Mouse (Mus musculus) MEL (cell line): ENCODE results near the gene Cav2. TPM values are rescaled to one million over a fixed set of nuclear protein-coding genes. Genes with fewer than 3 reads are reported as not detected.

Experiments
- DNase-seq: peaks from one replicate; pipeline ENCODE4 v3.0.0; 2011; ENCODE audit warnings: low read depth, low spot score
- H3K27ac ChIP-seq: 2 replicates; pipeline ENCODE4 v1.5.1; 2012; ENCODE audit warnings: low read depth, mild to moderate bottlenecking, control low read depth, low read length, moderate library complexity; ENCODE audit not compliant: control insufficient read depth
- H3K27me3 ChIP-seq, 2 experiments: fragments of 150-350 bp in 1 of 2; sonication (generic) in 1 of 2; 2 replicates each; pipeline ENCODE4 v1.6.1; 2012; ENCODE audit warnings: low read length in 2 of 2, mild to moderate bottlenecking in 2 of 2, improper control_type of control experiment in 1 of 2, moderate library complexity in 1 of 2; ENCODE audit not compliant: insufficient read depth in 2 of 2, control insufficient read depth in 1 of 2
- H3K36me3 ChIP-seq, 2 experiments: 2 replicates each; pipeline ENCODE4 v1.6.1; 2012 to 2014; ENCODE audit warnings: low read length in 2 of 2, improper control_type of control experiment in 1 of 2, inconsistent platforms in 1 of 2, mild to moderate bottlenecking in 1 of 2; ENCODE audit not compliant: insufficient read depth in 2 of 2, control insufficient read depth in 1 of 2
- H3K4me1 ChIP-seq, 2 experiments: fragments of 150-350 bp in 1 of 2; sonication (generic) in 1 of 2; 2 replicates each; pipeline ENCODE4 v1.6.1; 2012; ENCODE audit warnings: low read length in 2 of 2, improper control_type of control experiment in 1 of 2, mild to moderate bottlenecking in 1 of 2; ENCODE audit not compliant: insufficient read depth in 2 of 2, control insufficient read depth in 1 of 2
- H3K4me3 ChIP-seq, 2 experiments: fragments of 150-350 bp in 1 of 2; sonication (generic) in 1 of 2; 2 replicates each; pipeline ENCODE4 v1.5.1; 2012; ENCODE audit warnings: low read depth in 2 of 2, low read length in 2 of 2, mild to moderate bottlenecking in 2 of 2, moderate library complexity in 2 of 2, control low read depth in 1 of 2, improper control_type of control experiment in 1 of 2; ENCODE audit not compliant: control insufficient read depth in 1 of 2, insufficient read depth in 1 of 2
- H3K79me2 ChIP-seq: 2 replicates; pipeline ENCODE4 v1.6.1; 2012; ENCODE audit warnings: mild to moderate bottlenecking, low read length, moderate library complexity; ENCODE audit not compliant: control insufficient read depth, poor library complexity, insufficient read depth
- H3K9ac ChIP-seq: 2 replicates; pipeline ENCODE4 v1.6.1; 2012; ENCODE audit warnings: low read depth, mild to moderate bottlenecking, control low read depth, low read length, moderate library complexity; ENCODE audit not compliant: control insufficient read depth, poor library complexity, severe bottlenecking
- H3K9me3 ChIP-seq: fragments of 150-350 bp; sonication (generic); replicated peaks from 2 replicates; pipeline ENCODE4 v1.6.1; 2012; ENCODE audit warnings: mild to moderate bottlenecking, low read length, improper control_type of control experiment, moderate library complexity; ENCODE audit not compliant: insufficient read depth
- CHD2 ChIP-seq: IDR thresholded peaks from 2 replicates; pipeline ENCODE4 v1.6.1; 2011; ENCODE audit warnings: low read length, improper control_type of control experiment
- CTCF ChIP-seq, 3 experiments: IDR thresholded peaks in 2 of 3; conservative IDR thresholded peaks in 1 of 3; 2 replicates each; pipeline ENCODE4 v1.5.1; 2011 to 2012; ENCODE audit warnings: low read length in 3 of 3, low read depth in 2 of 3, mild to moderate bottlenecking in 2 of 3, improper control_type of control experiment in 1 of 3, inconsistent platforms in 1 of 3, mixed read lengths in 1 of 3, moderate library complexity in 1 of 3; ENCODE audit not compliant: control insufficient read depth in 1 of 3, insufficient read depth in 1 of 3, poor library complexity in 1 of 3, severe bottlenecking in 1 of 3
- E2F4 ChIP-seq: IDR thresholded peaks from 2 replicates; pipeline ENCODE4 v1.6.1; 2011; ENCODE audit warnings: low read depth, low read length, improper control_type of control experiment, borderline replicate concordance
- ELF1 ChIP-seq: IDR thresholded peaks from 2 replicates; pipeline ENCODE4 v1.6.1; 2014; ENCODE audit warnings: low read depth, mild to moderate bottlenecking, inconsistent platforms, low read length, improper control_type of control experiment, moderate library complexity
- EP300 ChIP-seq, 2 experiments: IDR thresholded peaks; 2 replicates each; pipeline ENCODE4 v1.6.1; 2011; ENCODE audit warnings: improper control_type of control experiment in 2 of 2, low read length in 2 of 2, low read depth in 1 of 2, mild to moderate bottlenecking in 1 of 2
- ETS1 ChIP-seq: IDR thresholded peaks from 2 replicates; pipeline ENCODE4 v1.6.1; 2012; ENCODE audit warnings: low read depth, mild to moderate bottlenecking, inconsistent platforms, low read length, improper control_type of control experiment, moderate library complexity
- GATA1 ChIP-seq: IDR thresholded peaks from 2 replicates; pipeline ENCODE4 v1.6.1; 2011; ENCODE audit warnings: low read depth, low read length, improper control_type of control experiment
- JUND ChIP-seq: IDR thresholded peaks from 2 replicates; pipeline ENCODE4 v1.6.1; 2011; ENCODE audit warnings: low read depth, mild to moderate bottlenecking, improper control_type of control experiment, low read length
- MAFK ChIP-seq: IDR thresholded peaks from 2 replicates; pipeline ENCODE4 v1.6.1; 2011; ENCODE audit warnings: low read depth, mild to moderate bottlenecking, low read length, improper control_type of control experiment, borderline replicate concordance
- MAX ChIP-seq: IDR thresholded peaks from 2 replicates; pipeline ENCODE4 v1.6.1; 2011; ENCODE audit warnings: low read length, improper control_type of control experiment
- MEF2A ChIP-seq: IDR thresholded peaks from 2 replicates; pipeline ENCODE4 v1.6.1; 2014; ENCODE audit warnings: low read depth, mild to moderate bottlenecking, inconsistent platforms, low read length, improper control_type of control experiment; ENCODE audit not compliant: poor library complexity, insufficient replicate concordance, severe bottlenecking; ENCODE audit errors: extremely low read depth
- MXI1 ChIP-seq: IDR thresholded peaks from 2 replicates; pipeline ENCODE4 v1.6.1; 2011; ENCODE audit warnings: mild to moderate bottlenecking, low read depth, low read length, improper control_type of control experiment
- MYC ChIP-seq: IDR thresholded peaks from 2 replicates; pipeline ENCODE4 v1.6.1; 2011; ENCODE audit warnings: low read depth, mild to moderate bottlenecking, low read length, improper control_type of control experiment, moderate library complexity
- POLR2A ChIP-seq, 2 experiments: IDR thresholded peaks; 2 replicates each; pipeline ENCODE4 v1.6.1; 2011 to 2012; ENCODE audit warnings: low read length in 2 of 2, mild to moderate bottlenecking in 2 of 2, control low read depth in 1 of 2, improper control_type of control experiment in 1 of 2, low read depth in 1 of 2, moderate library complexity in 1 of 2; ENCODE audit not compliant: control insufficient read depth in 1 of 2, insufficient read depth in 1 of 2, poor library complexity in 1 of 2
- POLR2AphosphoS5 ChIP-seq: IDR thresholded peaks from 2 replicates; pipeline ENCODE4 v1.6.1; 2012; ENCODE audit warnings: low read depth, borderline replicate concordance, mild to moderate bottlenecking, inconsistent platforms, low read length, moderate library complexity, mixed read lengths
- SMC3 ChIP-seq: IDR thresholded peaks from 2 replicates; pipeline ENCODE4 v1.6.1; 2011; ENCODE audit warnings: low read depth, low read length, improper control_type of control experiment
- TAL1 ChIP-seq: IDR thresholded peaks from 2 replicates; pipeline ENCODE4 v1.6.1; 2012; ENCODE audit warnings: mild to moderate bottlenecking, inconsistent platforms, low read length, moderate library complexity, mixed read lengths
- TCF12 ChIP-seq: IDR thresholded peaks from 2 replicates; pipeline ENCODE4 v1.6.1; 2014; ENCODE audit warnings: low read depth, mild to moderate bottlenecking, inconsistent platforms, low read length, improper control_type of control experiment, moderate library complexity
- USF1 ChIP-seq: IDR thresholded peaks from 2 replicates; pipeline ENCODE4 v1.6.1; 2014; ENCODE audit warnings: low read depth, mild to moderate bottlenecking, inconsistent platforms, low read length, improper control_type of control experiment, moderate library complexity
- ZC3H11A ChIP-seq: IDR thresholded peaks from 2 replicates; pipeline ENCODE4 v1.6.1; 2012; ENCODE audit warnings: low read depth, mild to moderate bottlenecking, inconsistent platforms, low read length, improper control_type of control experiment
- ZKSCAN1 ChIP-seq: IDR thresholded peaks from 2 replicates; pipeline ENCODE4 v1.6.1; 2012; ENCODE audit warnings: low read depth, mild to moderate bottlenecking, inconsistent platforms, low read length, improper control_type of control experiment, moderate library complexity
- ZMIZ1 ChIP-seq: IDR thresholded peaks from 2 replicates; pipeline ENCODE4 v1.6.1; 2012; ENCODE audit warnings: low read depth, mild to moderate bottlenecking, inconsistent platforms, low read length, improper control_type of control experiment, moderate library complexity
- ZNF384 ChIP-seq: IDR thresholded peaks from 2 replicates; pipeline ENCODE4 v1.6.1; 2012; ENCODE audit warnings: low read depth, mild to moderate bottlenecking, inconsistent platforms, low read length, improper control_type of control experiment
- polyA plus RNA-seq, 2 experiments: library from polyadenylated mRNA; stranded (reverse) in 1 of 2; unstranded in 1 of 2; fragments of >175 nt in 1 of 2; fragments of >200 nt in 1 of 2; gene quantifications; 2 replicates each; pipeline versions ENCODE4 v1.2.1 to v1.2.4; 2012; ENCODE audit warnings: low replicate concordance in 2 of 2, low read depth in 1 of 2; ENCODE audit not compliant: insufficient read length in 2 of 2, insufficient read depth in 1 of 2, missing spikeins in 1 of 2
- total RNA-seq: library from RNA; depleted of rRNA; stranded (reverse); fragments of 300-350 nt; gene quantifications from 2 replicates; pipeline ENCODE4 v1.2.3, GENCODE M21; 2012

Cav2 gene
- total and polyA plus RNA-seq, 3 experiments, result not detected

- Histone ChIP-seq H3K27me3 (no peaks in the 10 kb centered on the region), H3K9me3 (no peaks in the 10 kb centered on the region)
- no peak for TF ChIP-seq TCF12
- TF ChIP-seq, all 39 proteins: peak for 0
- H3K36me3 ChIP-seq, result no peaks in the 10 kb centered on the region
- H3K4me1 ChIP-seq, result no peaks in the 10 kb centered on the region
- H3K9ac ChIP-seq, result no peak overlapping the region
- H3K4me3 ChIP-seq, result no peak overlapping the region
- no peaks in the 10 kb centered on the region for H3K79me2 ChIP-seq
- no peak for DNase-seq
- no peak overlapping the region for H3K27ac ChIP-seq
These were observed 35.5 kb downstream of the Cav2 start for GRCm38 (mm10) chr6:17316294-17317166.

GRCm38 (mm10) chr6:17317167-17317524 lies 36.2 kb downstream of the Cav2 start:
- no peaks in the 10 kb centered on the region for H3K27me3 ChIP-seq
- no peak for TF ChIP-seq GATA1
- no peak for TF ChIP-seq CTCF (IDR thresholded peaks at IDR 0.05 in 2 of 3, conservative IDR thresholded peaks at IDR 0.05 in 1 of 3; ENCODE audit: control insufficient read depth in 1 of 3, insufficient read depth in 1 of 3, low read depth in 2 of 3, low read length in 3 of 3, poor library complexity in 1 of 3, severe bottlenecking in 1 of 3)
- TF ChIP-seq ZNF384, result no peak
- no peak for TF ChIP-seq ZKSCAN1
- TF ChIP-seq POLR2A (IDR thresholded peaks at IDR 0.05; ENCODE audit: control insufficient read depth in 1 of 2, insufficient read depth in 1 of 2, low read depth in 1 of 2, low read length in 2 of 2, poor library complexity in 1 of 2), result no peak
- TF ChIP-seq MAX, result no peak
- TF ChIP-seq CHD2, result no peak
- no peak for TF ChIP-seq MEF2A
- TF ChIP-seq SMC3, result no peak
- no peak for TF ChIP-seq TCF12
- no peak for TF ChIP-seq MAFK
- no peak for TF ChIP-seq JUND
- no peak for TF ChIP-seq USF1
- no peak overlapping the region for H3K4me3 ChIP-seq
- no peaks in the 10 kb centered on the region for H3K9me3 ChIP-seq
- no peaks in the 10 kb centered on the region for H3K36me3 ChIP-seq
- DNase-seq, result no peak
- no peaks in the 10 kb centered on the region for H3K4me1 ChIP-seq
- H3K27ac ChIP-seq, result no peak overlapping the region
- no peak overlapping the region for H3K9ac ChIP-seq
- no peaks in the 10 kb centered on the region for H3K79me2 ChIP-seq

GRCm38 (mm10) chr6:17317944-17318343 lies 37.0 kb downstream of the Cav2 start:
- Histone ChIP-seq H3K27ac (no peak overlapping the region), H3K4me3 (no peak overlapping the region), H3K27me3 (no peaks in the 10 kb centered on the region), H3K79me2 (no peaks in the 10 kb centered on the region), H3K4me1 (no peaks in the 10 kb centered on the region), H3K9ac (no peak overlapping the region), H3K9me3 (no peaks in the 10 kb centered on the region), H3K36me3 (no peaks in the 10 kb centered on the region)
- no peak for DNase-seq
- TF ChIP-seq POLR2AphosphoS5 (no peak), EP300 (IDR thresholded peaks at IDR 0.05; ENCODE audit: low read depth in 1 of 2, low read length in 2 of 2) (no peak), MAX (no peak), GATA1 (no peak), ZMIZ1 (no peak), ZNF384 (no peak), TCF12 (no peak), CTCF (IDR thresholded peaks at IDR 0.05 in 2 of 3, conservative IDR thresholded peaks at IDR 0.05 in 1 of 3; ENCODE audit: control insufficient read depth in 1 of 3, insufficient read depth in 1 of 3, low read depth in 2 of 3, low read length in 3 of 3, poor library complexity in 1 of 3, severe bottlenecking in 1 of 3) (no peak), MYC (no peak), TAL1 (no peak), MEF2A (no peak), ZKSCAN1 (no peak), MXI1 (no peak), E2F4 (no peak), CHD2 (no peak), ZC3H11A (no peak), ELF1 (no peak), ETS1 (no peak)
